Mouse (Mus musculus): ENCODE data around the gene Olfr638. TPM values are rescaled to one million over a fixed set of nuclear protein-coding genes. Genes with fewer than 3 reads are reported as not detected.

The Olfr638 gene
- polyA plus RNA-seq, 1 experiment = not detected

Other genes starting within 250 kb of the Olfr638 start
- gene Olfr630, start 241.4 kb upstream of the Olfr638 start, polyA plus RNA-seq (2012; ENCODE audit: insufficient read depth, insufficient read length, missing spikeins) = not detected in 2 replicates
- gene Olfr69, start 227.2 kb upstream of the Olfr638 start, polyA plus RNA-seq (2012; ENCODE audit: insufficient read depth, insufficient read length, missing spikeins) = not detected in 2 replicates
- not detected in 2 replicates for gene Olfr68, start 219.0 kb upstream of the Olfr638 start, polyA plus RNA-seq (2012; ENCODE audit: insufficient read depth, insufficient read length, missing spikeins)
- not detected in 2 replicates for gene Olfr67, start 206.9 kb upstream of the Olfr638 start, polyA plus RNA-seq (2012; ENCODE audit: insufficient read depth, insufficient read length, missing spikeins)
- 87.6 and 749 TPM in 2 replicates for gene Hbb-bt, start 184.8 kb upstream of the Olfr638 start, polyA plus RNA-seq (2012; ENCODE audit: insufficient read depth, insufficient read length, missing spikeins)
- gene Hbb-bs, start 170.7 kb upstream of the Olfr638 start, polyA plus RNA-seq (2012; ENCODE audit: insufficient read depth, insufficient read length, missing spikeins) = 880 and 4,613 TPM in 2 replicates
- not detected in 2 replicates for gene Hbb-bh2, start 158.2 kb upstream of the Olfr638 start, polyA plus RNA-seq (2012; ENCODE audit: insufficient read depth, insufficient read length, missing spikeins)
- gene Hbb-bh1, start 155.6 kb upstream of the Olfr638 start, polyA plus RNA-seq (2012; ENCODE audit: insufficient read depth, insufficient read length, missing spikeins) = not detected in 2 replicates
- not detected in 2 replicates for gene Hbb-y, start 145.5 kb upstream of the Olfr638 start, polyA plus RNA-seq (2012; ENCODE audit: insufficient read depth, insufficient read length, missing spikeins)
- gene Olfr66, start 112.5 kb upstream of the Olfr638 start, polyA plus RNA-seq (2012; ENCODE audit: insufficient read depth, insufficient read length, missing spikeins) = not detected in 2 replicates
- not detected in 2 replicates for gene Olfr64, start 104.3 kb upstream of the Olfr638 start, polyA plus RNA-seq (2012; ENCODE audit: insufficient read depth, insufficient read length, missing spikeins)
- not detected in 2 replicates for gene Olfr65, start 95.3 kb upstream of the Olfr638 start, polyA plus RNA-seq (2012; ENCODE audit: insufficient read depth, insufficient read length, missing spikeins)
- gene Olfr631, start 69.9 kb upstream of the Olfr638 start, polyA plus RNA-seq (2012; ENCODE audit: insufficient read depth, insufficient read length, missing spikeins) = not detected in 2 replicates
- gene Olfr632, start 64.4 kb upstream of the Olfr638 start, polyA plus RNA-seq (2012; ENCODE audit: insufficient read depth, insufficient read length, missing spikeins) = not detected in 2 replicates
- gene Olfr633, start 54.3 kb upstream of the Olfr638 start, polyA plus RNA-seq (2012; ENCODE audit: insufficient read depth, insufficient read length, missing spikeins) = not detected in 2 replicates
- gene Olfr635, start 27.6 kb upstream of the Olfr638 start, polyA plus RNA-seq (2012; ENCODE audit: insufficient read depth, insufficient read length, missing spikeins) = not detected in 2 replicates
- gene Olfr639, start 18.6 kb downstream of the Olfr638 start, polyA plus RNA-seq (2012; ENCODE audit: insufficient read depth, insufficient read length, missing spikeins) = not detected in 2 replicates
- gene Olfr640, start 26.8 kb downstream of the Olfr638 start, polyA plus RNA-seq (2012; ENCODE audit: insufficient read depth, insufficient read length, missing spikeins) = not detected in 2 replicates
- not detected in 2 replicates for gene Olfr641, start 36.7 kb downstream of the Olfr638 start, polyA plus RNA-seq (2012; ENCODE audit: insufficient read depth, insufficient read length, missing spikeins)
- not detected in 2 replicates for gene Olfr642, start 53.9 kb downstream of the Olfr638 start, polyA plus RNA-seq (2012; ENCODE audit: insufficient read depth, insufficient read length, missing spikeins)
- gene 4930516K23Rik, start 62.7 kb downstream of the Olfr638 start, polyA plus RNA-seq (2012; ENCODE audit: insufficient read depth, insufficient read length, missing spikeins) = not detected in 2 replicates
- gene Olfr644, start 73.1 kb downstream of the Olfr638 start, polyA plus RNA-seq (2012; ENCODE audit: insufficient read depth, insufficient read length, missing spikeins) = not detected in 2 replicates
- gene Olfr645, start 86.7 kb downstream of the Olfr638 start, polyA plus RNA-seq (2012; ENCODE audit: insufficient read depth, insufficient read length, missing spikeins) = not detected in 2 replicates
- gene Olfr646, start 106.1 kb downstream of the Olfr638 start, polyA plus RNA-seq (2012; ENCODE audit: insufficient read depth, insufficient read length, missing spikeins) = not detected in 2 replicates
- not detected in 2 replicates for gene Ubqln5, start 131.1 kb downstream of the Olfr638 start, polyA plus RNA-seq (2012; ENCODE audit: insufficient read depth, insufficient read length, missing spikeins)
- gene Olfr643, start 138.7 kb downstream of the Olfr638 start, polyA plus RNA-seq (2012; ENCODE audit: insufficient read depth, insufficient read length, missing spikeins) = not detected in 2 replicates
- not detected in 2 replicates for gene Ubqln3, start 144.5 kb downstream of the Olfr638 start, polyA plus RNA-seq (2012; ENCODE audit: insufficient read depth, insufficient read length, missing spikeins)
- gene Ubqlnl, start 151.8 kb downstream of the Olfr638 start, polyA plus RNA-seq (2012; ENCODE audit: insufficient read depth, insufficient read length, missing spikeins) = not detected in 2 replicates
- not detected in 2 replicates for gene Olfm5, start 166.1 kb downstream of the Olfr638 start, polyA plus RNA-seq (2012; ENCODE audit: insufficient read depth, insufficient read length, missing spikeins)
- not detected in 2 replicates for gene Olfr648, start 184.6 kb downstream of the Olfr638 start, polyA plus RNA-seq (2012; ENCODE audit: insufficient read depth, insufficient read length, missing spikeins)
- not detected in 2 replicates for gene Olfr649, start 197.2 kb downstream of the Olfr638 start, polyA plus RNA-seq (2012; ENCODE audit: insufficient read depth, insufficient read length, missing spikeins)
- gene Trim6, start 220.0 kb downstream of the Olfr638 start, polyA plus RNA-seq (2012; ENCODE audit: insufficient read depth, insufficient read length, missing spikeins) = 0.92 TPM in 1 of 2 replicates, not detected in the other
- gene Trim34a, start 245.7 kb downstream of the Olfr638 start, polyA plus RNA-seq (2012; ENCODE audit: insufficient read depth, insufficient read length, missing spikeins) = 2.2 and 2.5 TPM in 2 replicates

Data from brown adipose tissue, adult 24 weeks (tissue).